In genomic region chr17:24472512-24472911, GRCm38 (mm10) we compare ENCODE assay signal across 8 mouse cellular contexts. TPM values are rescaled to one million over a fixed set of nuclear protein-coding genes. Genes with fewer than 3 reads are reported as not detected.
A peak's percentile ranks its signal among the peaks of the same experiment; 100 is the strongest.
DNase-seq lines count a peak whose midpoint lies in the region; ATAC-seq and TF ChIP-seq lines count a peak whose summit lies in the region.

No protein-coding gene starts in this region.

- no peaks in the 10 kb centered on the region; the same call in 1 of the 2 replicates for H3K36me3 ChIP-seq in liver, adult 2 months (ENCODE audit: control insufficient read depth, insufficient read depth, low read length)
- H3K36me3 ChIP-seq in embryonic facial prominence, embryonic 12.5 days: peaks cover 48% of the 10 kb centered on the region
- H3K36me3 ChIP-seq in heart, embryonic 15.5 days: peaks cover 29% of the 10 kb centered on the region
- peaks cover 41% of the 10 kb centered on the region for H3K36me3 ChIP-seq in midbrain, embryonic 12.5 days

- H3K79me2 ChIP-seq in liver, adult 2 months (ENCODE audit: control insufficient read depth, insufficient read depth, low read length): peaks cover 7% of the 10 kb centered on the region

- 65% methylated on average over 4 of the region's 4 CpGs for WGBS in liver, adult 2 months
- 87% methylated on average over 4 of the region's 4 CpGs for WGBS in embryonic facial prominence, embryonic 12.5 days
- 65% methylated on average over 4 of the region's 4 CpGs for WGBS in heart, embryonic 15.5 days
- 95% methylated on average over 4 of the region's 4 CpGs for WGBS in midbrain, embryonic 12.5 days

- no peak overlapping the region for H3K4me3 ChIP-seq in liver, adult 2 months (ENCODE audit: insufficient read depth, low read depth, low read length)
- no peak overlapping the region for H3K4me3 ChIP-seq in embryonic facial prominence, embryonic 12.5 days
- peak overlapping the region; percentile 81 for H3K4me3 ChIP-seq in heart, embryonic 15.5 days
- peak overlapping the region; percentile 76; the same call in 1 of the 2 replicates for H3K4me3 ChIP-seq in midbrain, embryonic 12.5 days

- no peak for TF ChIP-seq CTCF in liver, adult 2 months (IDR thresholded peaks at IDR 0.05; ENCODE audit: low read depth, low read length)

- H3K27ac ChIP-seq in liver, adult 2 months (replicated peaks; ENCODE audit: insufficient read depth, low read depth, low read length): no peak overlapping the region
- H3K27ac ChIP-seq in embryonic facial prominence, embryonic 12.5 days: no peak overlapping the region
- peak overlapping the region; percentile 20; the same call in 1 of the 2 replicates for H3K27ac ChIP-seq in heart, embryonic 15.5 days
- H3K27ac ChIP-seq in midbrain, embryonic 12.5 days (replicated peaks): no peak overlapping the region; the same call in 1 of the 2 replicates

- H3K4me1 ChIP-seq in liver, adult 2 months (ENCODE audit: control insufficient read depth, insufficient read depth, low read length): peaks cover 8% of the 10 kb centered on the region
- peaks cover 26% of the 10 kb centered on the region for H3K4me1 ChIP-seq in embryonic facial prominence, embryonic 12.5 days
- peaks cover 31% of the 10 kb centered on the region for H3K4me1 ChIP-seq in heart, embryonic 15.5 days (replicated peaks)
- peaks cover 27% of the 10 kb centered on the region for H3K4me1 ChIP-seq in midbrain, embryonic 12.5 days

- peak; percentile 69 for DNase-seq in liver, adult 2 months (ENCODE audit: extremely low read depth, low read depth, low spot score)
- DNase-seq in liver: no peak
- DNase-seq in kidney, postnatal 14 days: peak; percentile 90

- H3K9me3 ChIP-seq in embryonic facial prominence, embryonic 12.5 days: no peaks in the 10 kb centered on the region
- no peaks in the 10 kb centered on the region for H3K9me3 ChIP-seq in heart, embryonic 15.5 days (replicated peaks)
- H3K9me3 ChIP-seq in midbrain, embryonic 12.5 days: no peaks in the 10 kb centered on the region

- no peak overlapping the region for H3K9ac ChIP-seq in liver, adult 2 months (ENCODE audit: low read depth, low read length)
- no peak overlapping the region for H3K9ac ChIP-seq in embryonic facial prominence, embryonic 12.5 days
- peak overlapping the region; percentile 92 for H3K9ac ChIP-seq in heart, embryonic 15.5 days
- H3K9ac ChIP-seq in midbrain, embryonic 12.5 days (replicated peaks): peak overlapping the region; percentile 89; the same call in 1 of the 2 replicates

- H3K27me3 ChIP-seq in liver, adult 2 months (ENCODE audit: control insufficient read depth, insufficient read depth, low read length): no peaks in the 10 kb centered on the region
- no peaks in the 10 kb centered on the region for H3K27me3 ChIP-seq in embryonic facial prominence, embryonic 12.5 days
- no peaks in the 10 kb centered on the region for H3K27me3 ChIP-seq in heart, embryonic 15.5 days
- no peaks in the 10 kb centered on the region for H3K27me3 ChIP-seq in midbrain, embryonic 12.5 days

- H3K4me2 ChIP-seq in embryonic facial prominence, embryonic 12.5 days (replicated peaks): peak overlapping the region; percentile 99
- peak overlapping the region; percentile 93 for H3K4me2 ChIP-seq in heart, embryonic 15.5 days
- H3K4me2 ChIP-seq in midbrain, embryonic 12.5 days (replicated peaks): peak overlapping the region; percentile 99

- TF ChIP-seq POLR2A in liver, adult 2 months (IDR thresholded peaks at IDR 0.05; ENCODE audit: extremely low read depth, insufficient read depth, low read length): no peak

- ATAC-seq in embryonic facial prominence, embryonic 12.5 days (ENCODE audit: insufficient number of reproducible peaks, insufficient read depth, low FRiP score, low TSS enrichment): no peak
- ATAC-seq in heart, embryonic 15.5 days (replicated peaks; ENCODE audit: insufficient number of reproducible peaks, insufficient read depth, low FRiP score, low read depth): no peak
- ATAC-seq in midbrain, embryonic 12.5 days (ENCODE audit: low FRiP score, low read depth): no peak
- ATAC-seq in activated CD4-positive, CD25-positive, alpha-beta regulatory T cell, adult 4 months: no peak
- ATAC-seq in monocyte, adult 5-6 weeks (replicated peaks; ENCODE audit: insufficient number of reproducible peaks, low FRiP score, low TSS enrichment, poor library complexity, severe bottlenecking): no peak

RNA-seq across cellular contexts. Expression of gene Bricd5, which starts 1.2 kb away (rescaled TPM):
- not detected in 2 replicates for total RNA-seq in liver, adult 2 months (2014; rRNA removed)
- 0.24 and 0.67 TPM in 2 replicates for polyA plus RNA-seq in liver, adult 2 months (2012; rRNA removed)
- polyA plus RNA-seq in embryonic facial prominence, embryonic 12.5 days (2016; fragmentation: Nextera tagmentation; extraction: Ambion mirVana): 1.7 TPM in 1 of 2 replicates, not detected in the other
- polyA plus RNA-seq in heart, embryonic 15.5 days (2015; fragmentation: Nextera tagmentation; extraction: Ambion mirVana): 0.18 TPM in 1 of 2 replicates, not detected in the other
- 0.34 TPM in 1 of 2 replicates, not detected in the other for polyA plus RNA-seq in midbrain, embryonic 12.5 days (2016; fragmentation: Nextera tagmentation; extraction: Ambion mirVana)
- not detected for polyA plus RNA-seq in activated CD4-positive, CD25-positive, alpha-beta regulatory T cell, adult 4 months (2017; shearing (Covaris generic))
- 1.3 TPM in 1 of 3 replicates, not detected in the others for total RNA-seq in monocyte, adult 5-6 weeks (2017)

RNA-seq across cellular contexts. Expression of gene Pgp, which starts 2.3 kb away (rescaled TPM):
- 9.2 and 11.9 TPM in 2 replicates for total RNA-seq in liver, adult 2 months (2014; rRNA removed)
- 25.8 and 26.6 TPM in 2 replicates for polyA plus RNA-seq in liver, adult 2 months (2012; rRNA removed)
- 52.3 and 54.9 TPM in 2 replicates for polyA plus RNA-seq in embryonic facial prominence, embryonic 12.5 days (2016; fragmentation: Nextera tagmentation; extraction: Ambion mirVana)
- 60.5 and 63.0 TPM in 2 replicates for polyA plus RNA-seq in heart, embryonic 15.5 days (2015; fragmentation: Nextera tagmentation; extraction: Ambion mirVana)
- 60.0 TPM in 2 replicates for polyA plus RNA-seq in midbrain, embryonic 12.5 days (2016; fragmentation: Nextera tagmentation; extraction: Ambion mirVana)
- 1 to 10 TPM; 3.3 to 6.2 TPM for polyA plus RNA-seq in activated CD4-positive, CD25-positive, alpha-beta regulatory T cell, adult 4 months (2017; shearing (Covaris generic))
- total RNA-seq in monocyte, adult 5-6 weeks (2017): 8.4 to 10.1 TPM (median 9.1 TPM) in 3 replicates

RNA-seq across cellular contexts. Expression of gene E4f1, which starts 2.4 kb away (rescaled TPM):
- 5.6 and 6.7 TPM in 2 replicates for total RNA-seq in liver, adult 2 months (2014; rRNA removed)
- 21.6 and 33.3 TPM in 2 replicates for polyA plus RNA-seq in liver, adult 2 months (2012; rRNA removed)
- polyA plus RNA-seq in embryonic facial prominence, embryonic 12.5 days (2016; fragmentation: Nextera tagmentation; extraction: Ambion mirVana): 38.4 and 43.2 TPM in 2 replicates
- 20.5 and 29.1 TPM in 2 replicates for polyA plus RNA-seq in heart, embryonic 15.5 days (2015; fragmentation: Nextera tagmentation; extraction: Ambion mirVana)
- polyA plus RNA-seq in midbrain, embryonic 12.5 days (2016; fragmentation: Nextera tagmentation; extraction: Ambion mirVana): 36.5 and 41.9 TPM in 2 replicates
- 10 to 100 TPM; 22.6 to 37.5 TPM for polyA plus RNA-seq in activated CD4-positive, CD25-positive, alpha-beta regulatory T cell, adult 4 months (2017; shearing (Covaris generic))
- 26.9 to 32.5 TPM (median 29.5 TPM) in 3 replicates for total RNA-seq in monocyte, adult 5-6 weeks (2017)

RNA-seq across cellular contexts. Expression of gene Mlst8, which starts 6.4 kb away (rescaled TPM):
- total RNA-seq in liver, adult 2 months (2014; rRNA removed): 3.5 and 3.9 TPM in 2 replicates
- 12.9 and 16.7 TPM in 2 replicates for polyA plus RNA-seq in liver, adult 2 months (2012; rRNA removed)
- polyA plus RNA-seq in embryonic facial prominence, embryonic 12.5 days (2016; fragmentation: Nextera tagmentation; extraction: Ambion mirVana): 32.8 and 35.0 TPM in 2 replicates
- polyA plus RNA-seq in heart, embryonic 15.5 days (2015; fragmentation: Nextera tagmentation; extraction: Ambion mirVana): 15.2 and 18.8 TPM in 2 replicates
- polyA plus RNA-seq in midbrain, embryonic 12.5 days (2016; fragmentation: Nextera tagmentation; extraction: Ambion mirVana): 37.0 TPM in 2 replicates
- 10 to 100 TPM; 12.6 to 15.3 TPM for polyA plus RNA-seq in activated CD4-positive, CD25-positive, alpha-beta regulatory T cell, adult 4 months (2017; shearing (Covaris generic))
- 8.4 to 19.3 TPM (median 11.2 TPM) in 3 replicates for total RNA-seq in monocyte, adult 5-6 weeks (2017)

RNA-seq across cellular contexts. Expression of gene Caskin1, which starts 15.9 kb away (rescaled TPM):
- under 0.01 and 0.18 TPM in 2 replicates for total RNA-seq in liver, adult 2 months (2014; rRNA removed)
- 0.18 and 0.26 TPM in 2 replicates for polyA plus RNA-seq in liver, adult 2 months (2012; rRNA removed)
- 7.3 and 7.5 TPM in 2 replicates for polyA plus RNA-seq in embryonic facial prominence, embryonic 12.5 days (2016; fragmentation: Nextera tagmentation; extraction: Ambion mirVana)
- polyA plus RNA-seq in heart, embryonic 15.5 days (2015; fragmentation: Nextera tagmentation; extraction: Ambion mirVana): 0.39 and 0.94 TPM in 2 replicates
- polyA plus RNA-seq in midbrain, embryonic 12.5 days (2016; fragmentation: Nextera tagmentation; extraction: Ambion mirVana): 20.2 and 23.0 TPM in 2 replicates
- polyA plus RNA-seq in activated CD4-positive, CD25-positive, alpha-beta regulatory T cell, adult 4 months (2017; shearing (Covaris generic)): under 1 TPM; 0.10 to 0.17 TPM
- not detected in 3 replicates for total RNA-seq in monocyte, adult 5-6 weeks (2017)

Comparison
In these comparisons a context has a peak if more than half of its experiments do, and no peak if none do; other contexts are left out.
1. H3K4me3 ChIP-seq: peak in heart, embryonic 15.5 days (single experiment) and midbrain, embryonic 12.5 days (single experiment); none in liver, adult 2 months (single experiment) and embryonic facial prominence, embryonic 12.5 days (single experiment).
2. H3K9ac ChIP-seq: peak in heart, embryonic 15.5 days (single experiment) and midbrain, embryonic 12.5 days (single experiment); none in liver, adult 2 months (single experiment) and embryonic facial prominence, embryonic 12.5 days (single experiment).
3. Peak in every context shown above with its lines, with median percentiles within 50 percentile points of each other: H3K4me2 ChIP-seq.